Mouse (Mus musculus) cerebellum, postnatal 14 days (tissue): ENCODE data around the gene Tnfrsf17.
"Not testable (repeated sequence)": the region's sequence is repeated elsewhere in the genome, so short reads cannot be mapped to it uniquely, and the experiment has no call there.

Experiments
- DNase-seq, 2 experiments: peaks; one replicate each; pipeline ENCODE4 v3.0.0; 2021; ENCODE audit warnings: mixed read lengths in 2 of 2

Tnfrsf17 gene

DNA sequence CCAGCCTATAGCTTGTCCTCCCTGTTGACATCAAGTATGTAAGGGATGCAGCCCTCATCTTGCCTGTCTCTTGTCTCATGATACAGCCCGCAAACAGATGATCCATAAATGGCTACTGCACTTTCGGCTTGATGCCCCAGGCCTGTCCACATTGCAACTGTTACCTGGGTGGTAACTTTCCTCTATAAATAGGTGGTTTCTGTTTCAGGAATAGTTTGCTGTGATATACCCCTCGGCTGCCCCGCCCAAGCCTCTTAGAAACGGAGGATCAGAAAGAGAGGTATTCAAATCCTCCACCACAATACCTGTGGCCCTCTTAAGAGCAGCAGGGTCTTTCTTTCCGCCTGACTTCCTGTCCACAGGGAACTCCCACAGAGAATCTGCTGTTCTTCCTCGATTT, at the start of gene Tnfrsf17:
Gene Tnfrsf17, plus strand, starts transcription at position 301 of the 400 bp plus-strand sequence.
- no peak for DNase-seq

DNA sequence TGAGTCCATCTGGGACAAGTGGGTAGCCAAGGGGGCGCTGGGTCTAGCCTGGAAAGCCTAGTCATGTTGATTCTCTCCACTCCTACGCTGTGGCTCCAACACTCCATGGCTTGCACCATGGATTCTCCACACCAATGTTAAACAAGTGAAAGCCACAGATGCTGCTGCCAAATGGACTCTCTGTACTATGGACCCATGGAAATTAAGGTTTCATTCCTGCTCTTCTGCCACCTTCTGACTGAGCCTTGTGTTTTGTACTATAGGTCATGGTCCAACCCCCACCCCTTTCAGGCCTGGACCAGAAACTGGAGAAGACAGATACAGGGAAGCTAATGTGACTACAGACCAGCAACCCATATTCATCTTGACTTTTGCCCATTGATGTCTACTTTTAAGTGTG, 47.1 kb upstream of the Tnfrsf17 start:
- DNase-seq, result no peak

- no peak for DNase-seq
These were observed 43.8 kb upstream of the Tnfrsf17 start for GRCm38 (mm10) chr16:11269808-11270207.

DNA sequence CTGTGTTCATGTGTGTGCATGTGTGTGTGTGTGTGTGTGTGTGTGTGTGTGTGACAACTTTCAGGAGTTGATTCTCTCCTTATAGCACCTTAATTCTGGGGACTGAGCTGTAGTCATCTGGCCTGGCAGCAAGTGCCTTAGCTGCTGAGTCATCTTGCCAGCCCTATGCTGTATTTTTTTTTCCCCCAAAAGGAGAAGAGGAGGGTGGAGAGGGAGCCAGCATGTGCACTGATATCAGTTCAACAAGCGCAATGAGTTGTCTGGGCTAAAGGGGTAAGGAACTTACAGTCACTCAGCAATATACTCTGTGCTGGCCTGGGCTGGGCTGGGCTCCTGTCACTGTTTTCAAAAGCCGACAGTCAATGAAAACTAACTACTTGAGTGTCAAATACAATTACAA, 43.0 kb upstream of the Tnfrsf17 start:
- DNase-seq, result no peak

DNA sequence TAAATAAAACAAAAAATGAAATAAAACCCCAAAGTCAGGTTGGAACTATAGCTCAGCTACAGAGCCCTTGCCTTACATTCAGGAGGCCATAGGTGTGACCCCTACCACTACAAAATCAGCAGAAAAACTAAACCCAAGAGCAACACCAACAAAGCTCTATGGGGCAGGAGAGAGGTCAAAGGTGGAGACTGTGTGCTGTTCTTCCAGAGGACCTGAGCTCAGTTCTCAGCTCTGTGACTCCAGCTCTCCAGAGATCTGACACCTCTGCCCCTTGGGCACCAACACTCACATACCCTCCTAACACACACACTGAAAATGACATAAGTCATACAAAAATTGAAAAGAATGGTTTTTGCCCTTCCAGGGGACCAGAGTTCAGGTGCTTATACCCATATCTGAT, 42.5 kb upstream of the Tnfrsf17 start:
- no peak for DNase-seq

DNA sequence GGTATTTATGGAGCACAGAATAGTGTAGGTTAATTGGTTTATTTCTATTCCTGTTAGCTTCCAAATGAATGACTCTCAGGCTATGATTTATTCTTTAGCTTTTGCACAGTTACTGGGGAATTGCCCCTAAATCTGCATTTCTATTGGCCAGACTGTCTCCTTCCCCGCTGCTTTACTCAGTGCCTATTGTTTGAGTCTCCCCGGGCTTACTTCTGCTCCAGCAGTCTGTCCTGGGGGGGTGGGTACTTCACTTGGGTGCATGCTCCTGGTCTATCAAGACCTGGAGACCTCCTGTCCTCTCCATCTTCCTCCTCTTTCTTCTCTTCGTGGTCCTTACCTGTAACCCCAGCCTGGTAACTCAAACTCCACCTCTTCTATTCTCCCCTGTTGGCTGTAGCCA, 36.7 kb upstream of the Tnfrsf17 start:
- no peak for DNase-seq

- no peak for DNase-seq
These were observed 34.8 kb upstream of the Tnfrsf17 start for GRCm38 (mm10) chr16:11278778-11279177.

GRCm38 (mm10) chr16:11282655-11283232, 30.9 kb upstream of the Tnfrsf17 start:
- no peak for DNase-seq

GRCm38 (mm10) chr16:11284881-11285280, 28.7 kb upstream of the Tnfrsf17 start:
- no peak for DNase-seq

- no peak for DNase-seq
These were observed 27.7 kb upstream of the Tnfrsf17 start for GRCm38 (mm10) chr16:11285949-11286348.

DNA sequence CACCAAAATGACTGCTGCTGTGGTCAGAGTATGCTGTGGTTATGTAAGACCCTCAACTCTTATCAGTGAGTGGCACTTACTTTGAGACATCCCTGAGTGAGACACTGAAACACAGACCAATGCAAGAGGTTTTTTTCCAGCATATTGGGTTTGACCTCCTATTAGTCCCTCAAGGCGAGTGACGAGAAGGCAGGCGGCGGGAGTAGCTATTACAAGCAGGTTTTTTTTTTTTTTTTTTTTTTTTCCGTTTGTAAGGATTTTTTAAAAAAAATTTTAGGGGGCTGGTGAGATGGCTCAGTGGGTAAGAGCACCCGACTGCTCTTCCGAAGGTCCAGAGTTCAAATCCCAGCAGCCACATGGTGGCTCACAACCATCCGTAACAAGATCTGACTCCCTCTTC, 24.7 kb upstream of the Tnfrsf17 start:
- not testable (repeated sequence) for DNase-seq

DNA sequence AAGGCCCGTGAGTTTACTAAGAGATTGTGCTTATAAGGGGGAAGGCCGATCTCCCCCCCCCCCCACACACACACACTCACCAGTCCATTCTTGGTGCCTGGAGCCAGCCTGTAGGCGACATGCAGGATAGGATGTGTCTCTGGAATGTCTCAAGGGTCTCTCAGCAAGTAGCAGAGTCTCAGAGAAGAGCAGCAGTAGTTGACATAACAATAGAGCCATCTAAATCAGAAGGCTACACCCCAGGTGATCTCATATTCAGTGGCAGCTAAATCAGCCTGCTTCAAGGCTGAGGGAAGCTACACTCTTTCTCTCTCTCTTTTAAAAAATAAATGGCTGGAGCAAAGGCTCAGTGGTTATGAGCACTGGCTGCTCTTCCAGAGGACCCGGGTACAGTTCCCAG, 18.0 kb upstream of the Tnfrsf17 start:
- DNase-seq, result not testable (repeated sequence)

DNA sequence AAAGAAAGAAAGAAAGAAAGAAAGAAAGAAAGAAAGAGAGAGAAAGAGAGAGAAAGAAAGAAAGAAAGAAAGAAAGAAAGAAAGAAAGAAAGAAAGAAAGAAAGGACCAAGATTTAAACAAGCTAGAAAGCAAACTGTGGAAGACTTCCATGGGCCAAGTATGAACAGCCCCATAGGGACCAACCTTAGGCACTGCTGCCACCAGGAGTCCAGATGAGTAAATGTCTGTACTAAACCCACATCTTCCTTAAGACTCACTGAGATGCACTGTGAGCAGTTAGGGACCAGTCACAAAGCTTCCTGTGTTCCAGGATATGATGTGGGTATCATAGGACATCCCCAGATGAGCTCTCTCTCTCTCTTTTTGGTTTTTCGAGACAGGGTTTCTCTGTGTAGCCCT, 15.9 kb upstream of the Tnfrsf17 start:
- DNase-seq, result not testable (repeated sequence)

- no peak for DNase-seq
These were observed 9.9 kb upstream of the Tnfrsf17 start for GRCm38 (mm10) chr16:11303741-11304140.

DNA sequence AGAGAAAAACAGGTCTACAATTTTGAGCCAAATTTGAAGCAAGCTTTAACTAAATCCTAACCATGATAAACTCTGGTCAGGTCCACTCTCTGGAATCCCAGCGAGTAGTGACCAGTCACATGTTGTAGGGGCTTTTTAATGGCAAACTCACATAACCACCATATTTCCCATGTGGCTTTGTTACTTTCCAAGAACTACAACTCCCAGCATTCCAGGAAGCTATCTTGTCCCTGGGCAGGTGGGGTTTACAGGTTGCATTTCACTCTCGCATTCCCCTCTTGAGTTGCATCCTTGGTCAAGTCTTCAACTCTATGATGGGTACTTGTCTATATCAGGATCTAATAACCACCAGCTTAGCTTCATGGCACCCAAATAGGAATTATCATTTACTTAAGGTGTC, 8.1 kb upstream of the Tnfrsf17 start:
- no peak for DNase-seq

DNA sequence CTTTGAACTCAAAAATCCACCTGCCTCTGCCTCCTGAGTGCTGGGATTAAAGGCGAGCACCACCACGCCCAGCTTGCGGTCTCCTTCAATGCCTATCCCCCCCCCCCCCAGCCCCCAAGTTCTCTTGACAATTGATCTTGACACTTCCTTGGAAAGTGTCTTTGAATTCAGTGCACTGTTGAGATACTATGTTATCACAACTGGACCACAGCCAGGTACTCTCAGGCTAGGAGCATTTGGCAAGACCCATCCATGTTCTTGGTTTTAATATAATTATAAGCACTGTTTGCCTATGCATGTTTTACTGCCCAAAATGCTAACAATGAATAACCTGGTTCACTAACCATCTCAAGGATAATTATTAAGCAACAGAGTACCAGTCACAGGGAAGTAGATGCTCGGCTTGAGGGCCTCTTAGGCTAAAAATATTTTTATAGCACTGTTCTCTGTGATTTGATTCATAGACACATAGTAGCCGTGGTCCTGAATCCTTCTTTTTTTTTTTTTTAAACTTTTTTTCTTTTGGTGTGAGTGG, 2.2 kb downstream of the Tnfrsf17 start:
- DNase-seq, result no peak

DNA sequence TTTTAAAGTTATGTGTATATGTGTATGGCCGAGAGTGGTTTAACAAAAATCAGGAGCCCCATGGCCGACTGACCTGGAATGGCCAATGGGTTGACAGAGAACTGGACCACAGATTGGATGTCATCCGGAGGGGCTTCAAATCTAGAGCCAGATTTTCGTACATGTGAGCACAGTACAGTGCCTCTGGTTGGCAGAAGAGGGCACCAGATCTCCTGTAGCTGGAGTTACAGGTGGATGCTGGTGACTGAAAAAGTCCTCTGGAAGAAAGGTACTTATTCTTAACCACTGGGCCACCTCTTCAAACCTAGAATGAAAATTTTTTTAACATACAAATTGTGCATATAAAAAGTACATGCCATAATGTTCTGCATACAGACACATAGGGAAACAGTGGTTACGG, 3.1 kb downstream of the Tnfrsf17 start:
- no peak for DNase-seq

GRCm38 (mm10) chr16:11317324-11317723, 3.7 kb downstream of the Tnfrsf17 start:
- DNase-seq, result no peak

DNA sequence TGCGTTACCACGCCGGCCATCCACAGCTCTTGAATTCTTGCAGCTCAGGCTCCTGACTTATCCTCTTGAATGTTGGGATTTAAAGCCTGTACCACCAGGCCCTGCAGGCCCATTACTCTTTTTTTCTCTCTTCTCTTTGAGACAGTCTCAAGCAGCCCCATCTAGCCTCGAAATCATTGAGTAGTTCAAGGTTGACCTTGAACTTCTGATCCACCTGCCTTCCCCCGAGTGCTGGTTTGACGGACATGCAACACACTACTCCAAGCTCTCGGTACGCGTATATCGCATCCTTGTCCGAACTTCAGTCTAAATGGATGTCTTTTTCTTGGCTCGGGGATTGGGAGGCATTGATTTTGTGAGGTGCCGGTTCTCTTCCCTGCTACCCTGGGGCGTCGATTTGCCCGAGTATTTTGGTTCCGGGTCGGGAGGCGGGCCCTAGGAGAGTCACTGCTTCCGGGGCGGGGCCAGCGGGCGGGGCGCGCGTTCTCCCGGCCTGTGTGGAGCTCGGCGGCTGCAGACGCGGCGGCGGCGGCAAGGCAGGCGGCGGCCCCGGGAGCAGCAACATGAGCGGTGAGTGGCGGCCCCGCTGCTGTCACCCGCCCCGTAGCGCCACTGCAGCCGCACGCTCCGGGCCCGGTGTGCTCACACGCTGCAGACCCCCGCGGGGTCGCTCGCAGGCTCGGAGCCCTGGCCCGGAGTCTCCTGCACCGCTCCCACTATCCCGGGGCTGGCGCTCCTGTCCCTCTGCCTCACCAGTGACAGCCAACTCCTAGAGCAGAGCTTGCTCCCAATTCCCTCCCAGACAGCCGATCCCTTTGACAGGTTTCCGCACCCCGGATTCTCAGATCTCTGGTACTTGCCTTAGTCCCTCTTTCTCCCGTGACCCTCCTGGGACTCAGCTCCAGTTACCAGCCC, 9.1 kb downstream of the Tnfrsf17 start, which contains the start of gene Snx29:
Gene Snx29, plus strand, starts transcription at position 500 of the 915 bp plus-strand sequence.
- peak; percentile 99 for DNase-seq

- DNase-seq, result peak in 1 of 2 experiments; percentile 31
These were observed 9.9 kb downstream of the Tnfrsf17 start for GRCm38 (mm10) chr16:11323324-11324051.

DNA sequence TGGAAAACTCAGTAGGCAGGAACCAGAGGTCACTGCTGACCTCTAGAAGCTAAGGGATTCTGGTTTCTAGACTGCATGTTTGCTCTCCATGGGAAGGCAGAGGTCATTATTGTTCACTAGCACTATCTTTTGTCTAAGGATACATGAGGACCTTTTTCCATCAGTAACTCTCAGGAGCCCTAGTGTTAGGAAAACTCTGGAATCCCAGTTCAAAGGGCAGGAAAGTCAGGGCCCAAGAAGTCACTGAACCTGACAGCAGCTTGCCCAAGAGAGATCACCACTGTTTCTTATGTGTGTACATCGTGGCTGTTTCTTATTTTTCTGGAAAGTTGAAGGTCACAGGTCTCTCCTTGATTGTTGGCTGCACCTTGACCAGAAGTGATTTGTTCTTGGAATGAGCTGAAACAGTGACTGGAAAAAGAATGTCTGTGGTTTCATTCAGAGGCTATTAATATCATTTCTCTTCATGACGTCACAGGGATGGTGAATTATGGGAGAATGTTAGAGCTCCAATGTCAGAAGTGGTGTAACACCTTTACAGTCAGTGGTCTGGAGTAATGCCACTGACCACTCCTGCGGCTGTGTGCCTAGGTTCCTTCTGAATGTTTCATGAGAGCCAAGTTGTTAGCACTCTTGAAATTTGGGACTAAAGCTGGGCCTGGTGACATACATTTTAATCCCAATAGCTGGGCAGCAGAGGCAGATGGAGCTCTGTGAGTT, 16.6 kb downstream of the Tnfrsf17 start:
- DNase-seq, result no peak

GRCm38 (mm10) chr16:11331030-11331429, 17.4 kb downstream of the Tnfrsf17 start:
- no peak for DNase-seq
